Mouse (Mus musculus): ENCODE data around the gene Pcyt1a. TPM values are rescaled to one million over a fixed set of nuclear protein-coding genes. Genes with fewer than 3 reads are reported as not detected.

Pcyt1a gene
- polyA plus RNA-seq, 1 experiment from 2014 or later, result 46.9 TPM

DNA sequence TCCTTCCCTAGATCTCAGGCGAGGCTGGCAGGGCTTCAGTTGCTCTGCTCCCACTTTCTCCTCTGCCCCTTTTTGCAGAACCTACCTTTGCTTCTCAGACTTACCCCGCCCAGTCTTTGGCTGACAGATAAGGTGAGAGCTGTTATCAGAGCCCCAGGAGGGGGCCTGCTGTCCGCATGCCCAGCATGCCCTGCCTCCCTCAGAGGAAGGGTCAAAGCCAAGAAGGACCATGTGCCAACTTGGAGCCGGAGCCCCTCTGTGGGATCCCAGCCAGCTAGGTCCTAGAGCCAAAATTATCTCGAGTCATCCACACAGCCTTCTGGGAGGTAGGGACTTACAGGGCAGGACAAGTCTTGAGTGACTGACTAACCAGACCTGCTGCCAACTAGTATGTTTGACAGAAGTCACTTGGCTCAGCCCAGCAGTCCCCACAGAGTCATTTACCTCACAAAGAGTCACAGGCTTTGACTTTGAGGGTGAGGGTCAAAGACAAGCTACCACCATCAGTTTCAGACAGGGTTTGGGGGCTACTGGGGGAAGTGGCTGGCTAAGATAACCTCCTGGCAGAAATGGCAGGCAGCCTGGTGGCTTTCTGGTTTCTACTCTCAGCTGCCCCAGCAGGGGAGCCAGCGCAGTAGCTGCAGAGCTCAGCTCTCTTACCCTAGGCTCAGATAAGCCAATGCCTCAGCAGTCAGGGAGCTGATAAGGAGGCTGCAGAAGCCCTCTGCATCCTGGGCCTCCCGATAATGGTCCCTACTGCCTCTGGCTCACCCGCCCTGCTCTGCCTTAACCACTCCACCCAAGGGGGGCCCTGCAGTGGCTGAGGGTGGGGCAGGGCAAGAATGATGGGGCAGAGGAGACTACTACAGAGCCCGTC is 78.6 kb downstream of the Pcyt1a start:
- Histone ChIP-seq H3K9ac (ENCODE audit: low read depth, low read length) (no peak overlapping the region), H3K27me3 (replicated peaks; ENCODE audit: control insufficient read depth, insufficient read depth, low read length) (no peaks in the 10 kb centered on the region), H3K4me3 (ENCODE audit: low read length) (no peak overlapping the region), H3K9me3 (ENCODE audit: control insufficient read depth, low read length) (no peaks in the 10 kb centered on the region), H3K27ac (ENCODE audit: low read depth, low read length) (no peak overlapping the region; the same call in 1 of the 2 replicates), H3K4me2 (ENCODE audit: low read length) (no peak overlapping the region), H3K4me1 (ENCODE audit: control insufficient read depth, insufficient read depth, low read depth, low read length) (peaks cover 12% of the 10 kb centered on the region; the same call in 1 of the 2 replicates), H3K36me3 (ENCODE audit: control insufficient read depth, insufficient read depth, low read length) (no peaks in the 10 kb centered on the region)
- 46% methylated on average over 9 of the region's 9 CpGs for WGBS
- peak; percentile 63; the same call in 1 of the 2 replicates for ATAC-seq

DNA sequence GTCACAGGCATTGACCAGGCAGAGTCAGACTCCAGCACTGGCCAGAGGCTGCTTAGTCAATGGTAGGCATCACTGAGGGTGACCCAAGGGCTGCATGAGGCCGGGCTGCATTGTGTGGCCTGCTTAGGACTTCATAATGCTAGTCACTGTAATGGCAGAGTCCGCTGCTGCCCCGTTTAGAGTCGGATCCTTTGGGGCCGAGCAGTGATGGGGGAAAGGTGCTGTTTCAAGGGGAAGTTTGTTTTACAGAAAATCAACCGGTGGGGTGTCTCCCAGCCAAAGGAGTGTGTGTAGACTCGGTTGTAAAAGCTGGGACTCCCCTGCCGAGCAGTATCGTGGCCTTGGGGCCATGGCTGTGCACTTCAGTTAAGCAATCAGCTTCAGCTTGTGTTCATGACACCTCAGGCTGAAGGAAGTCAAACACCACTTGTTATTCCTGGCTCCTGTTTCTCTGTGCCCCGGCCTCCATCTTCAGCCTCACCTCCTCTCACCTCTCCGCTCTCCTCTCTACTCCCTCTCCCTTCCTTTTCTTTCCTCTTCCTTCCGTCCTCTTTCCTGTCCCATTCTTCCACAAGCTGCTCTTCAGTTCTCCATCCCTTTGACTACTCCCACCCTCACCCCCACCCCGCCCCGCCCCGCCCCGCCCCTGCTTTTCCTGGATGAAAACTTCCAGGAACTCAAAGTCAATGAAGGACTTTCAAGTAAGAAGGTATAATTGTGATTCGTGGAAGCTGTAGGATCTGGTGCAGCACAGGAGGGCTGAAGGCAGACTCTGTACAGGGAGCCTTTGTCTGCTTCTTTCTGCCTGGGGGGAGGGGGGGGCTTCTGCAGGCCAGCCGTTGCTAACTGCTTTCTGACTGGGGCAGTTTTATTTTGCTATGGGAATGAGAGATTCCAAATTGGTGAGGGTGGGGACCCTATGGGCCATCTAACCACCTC is 79.9 kb downstream of the Pcyt1a start:
- Histone ChIP-seq H3K4me3 (ENCODE audit: low read length) (no peak overlapping the region), H3K36me3 (ENCODE audit: control insufficient read depth, insufficient read depth, low read length) (no peaks in the 10 kb centered on the region), H3K9me3 (ENCODE audit: control insufficient read depth, low read length) (no peaks in the 10 kb centered on the region), H3K27ac (ENCODE audit: low read depth, low read length) (no peak overlapping the region), H3K4me1 (ENCODE audit: control insufficient read depth, insufficient read depth, low read depth, low read length) (peaks cover 12% of the 10 kb centered on the region; the same call in 1 of the 2 replicates), H3K4me2 (ENCODE audit: low read length) (no peak overlapping the region), H3K27me3 (replicated peaks; ENCODE audit: control insufficient read depth, insufficient read depth, low read length) (no peaks in the 10 kb centered on the region), H3K9ac (ENCODE audit: low read depth, low read length) (no peak overlapping the region)
- 72% methylated on average over 18 of the region's 18 CpGs for WGBS
- no peak for ATAC-seq

DNA sequence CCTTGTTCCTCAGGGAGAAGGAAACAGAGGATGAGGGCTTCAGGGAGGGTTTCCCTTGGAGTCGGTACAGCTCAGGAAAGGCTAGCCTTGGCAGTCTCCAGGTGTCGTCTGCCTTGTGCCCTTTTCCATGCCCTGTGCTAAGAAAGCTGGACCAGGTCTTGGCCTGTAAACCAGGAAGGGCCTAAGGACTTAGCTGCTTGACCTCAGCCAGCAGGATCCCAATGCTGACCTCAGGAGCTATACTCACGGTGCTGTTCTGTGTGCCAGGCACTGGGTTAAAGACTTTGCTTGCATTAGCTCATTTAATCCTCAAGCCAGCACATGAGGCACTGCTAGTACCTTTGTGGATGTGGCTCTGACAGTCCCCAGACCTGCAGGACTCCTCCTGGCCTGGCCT is 80.6 kb downstream of the Pcyt1a start:
- Histone ChIP-seq H3K4me1 (ENCODE audit: control insufficient read depth, insufficient read depth, low read depth, low read length) (peaks cover 18% of the 10 kb centered on the region), H3K9ac (ENCODE audit: low read depth, low read length) (no peak overlapping the region), H3K9me3 (ENCODE audit: control insufficient read depth, low read length) (no peaks in the 10 kb centered on the region), H3K27ac (ENCODE audit: low read depth, low read length) (no peak overlapping the region), H3K4me3 (ENCODE audit: low read length) (no peak overlapping the region), H3K27me3 (replicated peaks; ENCODE audit: control insufficient read depth, insufficient read depth, low read length) (no peaks in the 10 kb centered on the region), H3K36me3 (ENCODE audit: control insufficient read depth, insufficient read depth, low read length) (no peaks in the 10 kb centered on the region), H3K4me2 (ENCODE audit: low read length) (no peak overlapping the region)
- 79% methylated on average over 3 of the region's 3 CpGs for WGBS
- ATAC-seq, result no peak

DNA sequence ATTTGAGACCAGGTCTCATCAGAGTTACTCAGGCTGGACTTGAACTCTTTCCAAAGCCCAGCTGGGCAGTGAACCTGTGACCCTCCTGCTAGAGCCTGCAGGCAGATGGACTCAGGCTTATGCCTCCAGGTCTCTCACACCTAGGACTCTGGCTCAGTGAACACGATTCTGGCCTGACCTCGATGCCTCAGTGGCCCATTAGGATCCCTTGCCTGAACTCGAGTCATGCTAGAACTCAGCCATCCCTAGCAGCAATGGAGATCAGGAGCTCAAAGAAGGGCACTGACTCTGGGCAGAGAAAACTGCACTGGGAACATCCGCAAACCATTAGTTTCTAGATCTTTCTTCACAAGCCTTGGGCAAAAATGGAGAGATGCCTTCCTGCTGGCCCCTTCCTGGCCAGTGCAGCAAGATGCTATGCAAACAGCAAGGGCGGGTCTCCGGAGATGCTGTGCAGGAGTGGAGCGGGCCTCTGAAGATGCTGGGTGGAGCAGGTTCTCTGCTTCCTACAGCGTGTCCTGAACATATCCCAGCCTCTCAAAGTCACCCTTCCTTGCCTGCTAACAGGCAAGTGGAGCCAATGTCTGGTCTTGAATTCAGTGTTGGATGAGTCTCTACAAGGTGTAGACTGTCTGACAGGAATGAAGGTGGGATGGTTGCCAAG is 81.2 kb downstream of the Pcyt1a start:
- H3K27me3 ChIP-seq (replicated peaks; ENCODE audit: control insufficient read depth, insufficient read depth, low read length), result no peaks in the 10 kb centered on the region
- H3K4me2 ChIP-seq (ENCODE audit: low read length), result no peak overlapping the region
- no peaks in the 10 kb centered on the region for H3K9me3 ChIP-seq (ENCODE audit: control insufficient read depth, low read length)
- no peaks in the 10 kb centered on the region for H3K36me3 ChIP-seq (ENCODE audit: control insufficient read depth, insufficient read depth, low read length)
- H3K27ac ChIP-seq (ENCODE audit: low read depth, low read length), result no peak overlapping the region
- no peak for ATAC-seq
- H3K4me1 ChIP-seq (ENCODE audit: control insufficient read depth, insufficient read depth, low read depth, low read length), result peaks cover 22% of the 10 kb centered on the region
- no peak overlapping the region for H3K9ac ChIP-seq (ENCODE audit: low read depth, low read length)
- 95% methylated on average over 8 of the region's 8 CpGs for WGBS
- no peak overlapping the region for H3K4me3 ChIP-seq (ENCODE audit: low read length)

DNA sequence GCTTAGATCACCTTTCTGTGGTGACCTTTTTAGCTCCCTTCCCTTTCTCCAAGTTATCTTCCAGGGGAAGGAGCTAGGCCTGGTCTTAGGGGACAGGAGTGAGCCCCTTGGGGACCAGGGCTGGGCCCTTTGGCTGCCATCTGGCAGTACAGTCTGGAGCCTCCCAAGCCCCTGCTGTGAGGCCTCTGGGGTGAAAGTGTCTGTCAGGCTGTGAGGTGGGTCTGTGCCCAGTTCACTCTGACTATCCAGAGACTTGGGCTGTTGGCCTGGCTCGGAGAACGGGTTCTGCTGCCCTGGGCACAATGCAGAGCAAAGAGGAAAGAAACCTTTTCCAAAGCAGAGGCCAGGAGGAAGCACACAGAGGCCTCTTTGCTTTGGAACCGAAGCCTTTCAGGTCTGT is 82.2 kb downstream of the Pcyt1a start:
- H3K9me3 ChIP-seq (ENCODE audit: control insufficient read depth, low read length), result no peaks in the 10 kb centered on the region
- WGBS, result 85% methylated on average over 3 of the region's 3 CpGs
- no peak overlapping the region for H3K4me2 ChIP-seq (ENCODE audit: low read length)
- no peak overlapping the region for H3K4me3 ChIP-seq (ENCODE audit: low read length)
- no peaks in the 10 kb centered on the region for H3K27me3 ChIP-seq (replicated peaks; ENCODE audit: control insufficient read depth, insufficient read depth, low read length)
- H3K27ac ChIP-seq (ENCODE audit: low read depth, low read length), result 0 out of 2 replicates have a peak overlapping the region, but pooled peaks have one; percentile 31
- H3K36me3 ChIP-seq (ENCODE audit: control insufficient read depth, insufficient read depth, low read length), result no peaks in the 10 kb centered on the region
- H3K4me1 ChIP-seq (ENCODE audit: control insufficient read depth, insufficient read depth, low read depth, low read length), result peaks cover 22% of the 10 kb centered on the region
- no peak for ATAC-seq
- H3K9ac ChIP-seq (ENCODE audit: low read depth, low read length), result no peak overlapping the region

DNA sequence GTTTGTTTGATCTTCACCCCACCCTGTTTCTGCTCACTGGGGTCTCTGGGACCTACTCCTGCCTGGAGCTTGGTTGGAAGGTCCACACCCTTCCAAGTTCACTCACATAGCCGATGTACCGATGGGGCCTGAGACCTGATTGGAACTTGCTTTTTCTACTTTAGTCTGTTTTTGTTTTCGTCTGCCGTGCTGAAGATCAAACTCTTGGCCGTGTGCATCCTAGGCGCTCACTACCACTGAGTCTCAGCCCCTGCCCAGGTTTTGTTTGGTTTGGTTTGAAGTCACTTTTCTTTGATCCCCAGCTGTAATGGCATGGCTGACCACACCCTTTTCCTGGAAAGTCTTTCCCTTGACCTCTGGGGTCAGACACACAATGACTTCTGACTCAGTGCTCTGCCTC is 82.7 kb downstream of the Pcyt1a start:
- 85% methylated on average over 6 of the region's 6 CpGs for WGBS
- no peak overlapping the region for H3K4me3 ChIP-seq (ENCODE audit: low read length)
- no peaks in the 10 kb centered on the region for H3K27me3 ChIP-seq (replicated peaks; ENCODE audit: control insufficient read depth, insufficient read depth, low read length)
- H3K27ac ChIP-seq (ENCODE audit: low read depth, low read length), result 0 out of 2 replicates have a peak overlapping the region, but pooled peaks have one; percentile 31
- no peaks in the 10 kb centered on the region for H3K9me3 ChIP-seq (ENCODE audit: control insufficient read depth, low read length)
- no peak overlapping the region for H3K4me2 ChIP-seq (ENCODE audit: low read length)
- no peak overlapping the region for H3K9ac ChIP-seq (ENCODE audit: low read depth, low read length)
- no peaks in the 10 kb centered on the region for H3K36me3 ChIP-seq (ENCODE audit: control insufficient read depth, insufficient read depth, low read length)
- H3K4me1 ChIP-seq (ENCODE audit: control insufficient read depth, insufficient read depth, low read depth, low read length), result peaks cover 22% of the 10 kb centered on the region
- ATAC-seq, result no peak

DNA sequence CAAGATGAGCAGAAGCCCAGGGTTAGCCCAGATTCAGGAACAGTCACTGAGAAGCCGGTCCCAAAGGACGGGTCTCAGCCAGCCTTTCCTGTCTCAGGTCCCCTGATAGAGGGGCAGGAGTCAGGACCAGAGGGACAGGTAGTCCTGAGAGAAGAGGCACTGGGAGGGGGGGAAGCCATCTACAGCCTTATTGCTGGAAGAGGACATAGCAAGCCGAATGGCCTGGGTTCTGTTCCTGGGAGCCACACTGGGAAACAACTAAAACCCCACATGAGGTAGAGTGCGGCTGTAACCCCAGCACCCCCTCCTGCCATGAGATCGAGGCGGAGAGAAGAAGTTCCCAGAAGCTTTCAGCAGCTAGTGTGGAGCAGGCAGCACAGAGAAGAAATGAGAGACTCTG is 83.2 kb downstream of the Pcyt1a start:
- no peaks in the 10 kb centered on the region for H3K27me3 ChIP-seq (replicated peaks; ENCODE audit: control insufficient read depth, insufficient read depth, low read length)
- H3K9ac ChIP-seq (ENCODE audit: low read depth, low read length), result no peak overlapping the region
- H3K36me3 ChIP-seq (ENCODE audit: control insufficient read depth, insufficient read depth, low read length), result no peaks in the 10 kb centered on the region
- no peaks in the 10 kb centered on the region for H3K9me3 ChIP-seq (ENCODE audit: control insufficient read depth, low read length)
- ATAC-seq, result no peak
- H3K4me2 ChIP-seq (ENCODE audit: low read length), result no peak overlapping the region
- H3K4me3 ChIP-seq (ENCODE audit: low read length), result no peak overlapping the region
- H3K27ac ChIP-seq (ENCODE audit: low read depth, low read length), result no peak overlapping the region
- WGBS, result 97% methylated on average over 6 of the region's 6 CpGs
- peaks cover 22% of the 10 kb centered on the region for H3K4me1 ChIP-seq (ENCODE audit: control insufficient read depth, insufficient read depth, low read depth, low read length)

DNA sequence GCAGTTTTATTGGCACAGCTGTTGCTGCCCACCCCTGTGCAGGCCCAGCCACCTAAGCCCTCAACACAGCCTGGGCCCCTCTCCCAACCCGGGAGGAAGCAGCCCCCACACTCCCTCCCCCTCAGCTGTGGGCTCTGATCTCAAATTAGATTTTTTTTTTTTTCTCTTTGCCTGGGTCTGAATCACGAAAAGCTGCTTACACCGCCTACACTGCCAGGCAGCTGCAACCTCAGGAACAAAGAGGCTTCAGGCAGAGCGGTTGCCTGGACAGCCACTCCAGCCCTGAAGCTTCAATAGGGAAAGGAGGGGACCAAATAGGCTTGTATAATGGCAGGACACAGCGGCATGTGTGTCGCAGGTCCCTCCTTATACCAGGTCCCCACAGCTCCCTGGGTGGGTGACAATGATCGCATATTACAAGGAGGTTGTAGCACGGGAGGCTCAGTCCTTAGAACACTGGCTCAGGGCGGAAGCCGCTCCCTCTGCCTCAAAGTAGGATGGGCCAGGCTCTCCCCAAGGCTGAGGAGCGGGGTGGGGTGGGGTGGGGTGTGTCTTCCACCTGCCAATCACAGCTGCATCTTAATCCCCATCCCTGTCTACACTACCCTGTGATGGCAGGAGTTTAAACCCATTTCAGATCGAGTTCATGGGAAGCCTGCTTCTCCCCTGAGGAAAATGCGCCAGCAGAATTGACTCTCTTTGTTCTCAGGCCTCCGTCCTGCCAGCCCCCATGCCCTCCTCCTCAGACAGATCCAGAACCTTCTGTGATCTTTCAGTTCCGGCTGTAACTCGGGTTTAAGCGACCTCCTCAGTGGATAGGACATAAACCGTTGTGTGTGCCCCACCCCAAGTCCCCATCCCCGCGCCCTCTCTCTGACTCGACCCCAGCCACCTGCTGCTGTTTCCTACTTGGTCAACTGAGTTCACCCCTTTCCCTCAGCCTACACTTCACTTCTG is 85.6 kb downstream of the Pcyt1a start:
- Histone ChIP-seq H3K9me3 (ENCODE audit: control insufficient read depth, low read length) (no peaks in the 10 kb centered on the region), H3K9ac (ENCODE audit: low read depth, low read length) (peak overlapping the region; percentile 57), H3K4me2 (ENCODE audit: low read length) (peak overlapping the region; percentile 45), H3K4me1 (ENCODE audit: control insufficient read depth, insufficient read depth, low read depth, low read length) (peaks cover 10% of the 10 kb centered on the region), H3K27me3 (replicated peaks; ENCODE audit: control insufficient read depth, insufficient read depth, low read length) (no peaks in the 10 kb centered on the region), H3K4me3 (ENCODE audit: low read length) (peak overlapping the region; percentile 4; the same call in 1 of the 2 replicates), H3K36me3 (ENCODE audit: control insufficient read depth, insufficient read depth, low read length) (no peaks in the 10 kb centered on the region), H3K27ac (ENCODE audit: low read depth, low read length) (peak overlapping the region; percentile 89)
- peak; percentile 92 for ATAC-seq
- 8% methylated on average over 21 of the region's 21 CpGs for WGBS

Measured in hindbrain, embryonic 16.5 days (tissue).